Mouse (Mus musculus): Measurements from ENCODE around the gene Klk1b5.
"Not testable (repeated sequence)": the region's sequence is repeated elsewhere in the genome, so short reads cannot be mapped to it uniquely, and the experiment has no call there.

The Klk1b5 gene

DNA sequence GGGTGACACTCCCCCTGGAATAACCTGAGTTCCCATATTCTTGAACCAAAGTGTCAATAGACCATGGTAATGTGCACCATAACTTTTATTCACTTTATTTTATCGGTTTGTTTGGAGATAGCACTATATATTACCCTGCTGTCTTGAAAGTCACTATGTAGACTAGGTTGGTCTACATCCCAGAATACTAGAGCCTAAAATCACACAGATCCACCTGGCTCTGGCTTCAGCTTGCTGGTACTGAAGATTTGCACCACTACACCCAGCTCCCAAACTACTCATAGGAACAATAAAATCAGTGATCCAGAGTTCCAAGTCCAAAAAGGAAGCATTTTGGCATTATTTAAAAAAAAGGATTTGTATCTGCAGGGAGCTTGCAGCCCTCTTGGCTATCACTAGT is at the start of gene Klk1b5:
TSS of gene Klk1b5 (plus strand) at position 301 of the 400 bp plus-strand sequence.
- DNase-seq = no peak

DNA sequence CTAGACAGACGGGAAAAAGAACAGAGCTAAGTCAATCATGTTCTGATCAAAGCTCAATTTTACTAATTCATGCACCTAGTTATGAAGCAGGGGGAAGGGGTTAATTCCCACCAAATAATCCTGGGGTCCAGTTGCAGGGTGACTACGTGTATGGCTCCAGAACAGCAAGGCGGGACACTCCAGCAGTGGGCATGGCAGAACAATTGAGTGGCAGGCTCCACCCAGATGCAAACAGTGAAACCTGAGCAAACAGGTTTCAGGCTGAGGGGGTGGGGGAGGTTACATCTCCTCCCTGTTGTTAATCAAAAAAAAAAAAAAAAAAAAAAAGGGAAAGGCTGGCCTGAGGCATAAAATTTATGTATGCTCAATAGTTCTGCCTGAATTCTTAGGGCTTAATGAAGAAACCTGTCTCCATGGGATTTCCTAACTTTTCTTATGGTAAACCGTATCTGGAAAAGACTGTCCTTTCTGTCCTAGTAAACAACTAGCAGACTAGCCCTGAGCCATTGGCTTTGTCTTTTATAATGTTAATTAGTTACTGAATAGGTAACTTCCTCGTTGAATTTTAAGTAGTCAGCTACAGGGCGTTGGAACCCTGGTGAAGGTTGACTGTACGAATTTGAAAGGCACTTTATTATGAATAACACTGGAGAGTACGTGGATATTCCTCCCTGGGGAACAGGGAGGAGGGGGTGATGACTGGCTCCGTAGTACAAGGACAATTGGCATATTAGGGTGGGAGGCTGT is 36.3 kb upstream of the Klk1b5 start:
- peak; percentile 38 for DNase-seq

GRCm38 (mm10) chr7:44186516-44186915 is 29.2 kb upstream of the Klk1b5 start:
- peak; percentile 14 for DNase-seq

- DNase-seq = not testable (repeated sequence)
Measured at GRCm38 (mm10) chr7:44187936-44188335, 27.8 kb upstream of the Klk1b5 start, which contains the start of gene Klk1b24. Klk1b24 (plus strand) TSS chr7:44188236.

DNA sequence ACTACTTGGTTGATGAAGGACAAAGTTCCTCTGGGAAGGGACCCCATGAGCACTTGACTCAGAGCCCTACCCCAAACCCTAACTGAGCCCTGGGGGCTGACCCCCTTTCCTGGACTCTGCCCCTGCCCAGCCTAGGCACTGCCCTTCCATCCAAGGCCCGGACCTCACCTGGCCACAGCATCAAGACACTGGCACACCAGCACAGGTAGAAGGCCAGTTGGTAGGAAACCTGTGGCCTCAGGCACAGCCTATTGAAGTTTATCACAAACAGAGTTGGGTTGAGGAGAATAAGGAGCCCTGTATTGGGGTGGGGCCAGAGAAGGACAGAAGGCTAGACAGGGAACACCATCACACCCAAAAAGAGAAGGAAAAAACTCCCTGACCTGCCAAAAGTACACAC is 22.3 kb upstream of the Klk1b5 start:
- not testable (repeated sequence) for DNase-seq

GRCm38 (mm10) chr7:44197891-44198290 is 17.9 kb upstream of the Klk1b5 start, which contains the start of gene Klk1b3:
Klk1b3 (plus strand) TSS chr7:44198191.
- no peak for DNase-seq

- DNase-seq = not testable (repeated sequence)
Measured at GRCm38 (mm10) chr7:44207135-44207534, 8.6 kb upstream of the Klk1b5 start, which contains the start of gene Klk1b4. Klk1b4 (plus strand) TSS chr7:44207435.

- DNase-seq = no peak
Measured at GRCm38 (mm10) chr7:44208307-44208706, 7.4 kb upstream of the Klk1b5 start.

DNA sequence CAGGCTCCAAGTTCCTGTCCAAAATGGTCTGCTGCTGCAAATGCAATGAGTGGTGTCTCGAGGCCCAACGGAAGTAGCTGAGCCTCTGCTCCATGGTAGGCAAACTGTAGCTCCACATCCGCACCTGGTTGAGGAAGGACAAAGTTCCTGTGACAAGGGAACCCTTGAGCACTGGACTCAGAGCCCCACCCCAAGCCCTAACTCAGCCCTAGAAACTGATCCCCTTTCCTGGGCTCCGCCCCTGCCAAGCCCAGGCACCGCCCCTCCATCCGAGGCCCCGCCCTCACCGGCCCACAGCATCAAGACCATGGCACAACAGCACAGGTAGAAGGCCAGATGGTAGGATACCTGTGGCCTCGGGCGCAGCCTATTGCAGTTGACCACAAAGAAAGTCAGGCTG is 5.9 kb downstream of the Klk1b5 start:
- DNase-seq = not testable (repeated sequence)

GRCm38 (mm10) chr7:44222335-44222734 is 6.6 kb downstream of the Klk1b5 start:
- DNase-seq = not testable (repeated sequence)

GRCm38 (mm10) chr7:44225076-44225475 is 9.3 kb downstream of the Klk1b5 start, which contains the start of gene Klk1:
Klk1 (plus strand) TSS chr7:44225360.
- DNase-seq = peak; percentile 46

DNA sequence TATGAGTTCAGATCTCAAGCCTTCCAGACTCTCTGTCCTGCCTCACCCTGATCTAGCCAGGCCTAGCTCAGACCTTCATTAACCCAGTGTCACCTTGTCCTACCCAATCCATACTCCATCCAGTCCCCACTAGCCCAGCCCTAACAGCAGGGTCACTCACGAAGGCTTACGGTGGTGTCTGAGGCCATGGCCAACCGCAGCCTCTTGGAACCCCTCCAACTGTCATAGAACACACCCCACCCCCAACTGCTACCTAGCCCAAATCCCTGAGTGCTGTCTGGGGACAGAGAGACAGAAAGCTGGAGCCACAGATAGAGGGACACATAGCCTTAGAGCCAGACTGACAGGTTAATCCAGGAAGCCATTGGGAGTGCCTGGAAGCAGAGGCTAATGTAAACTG is 20.2 kb downstream of the Klk1b5 start, which contains the start of gene Gm36864:
TSS of gene Gm36864 (plus strand) at position 269 of the 400 bp plus-strand sequence.
- no peak for DNase-seq

DNA sequence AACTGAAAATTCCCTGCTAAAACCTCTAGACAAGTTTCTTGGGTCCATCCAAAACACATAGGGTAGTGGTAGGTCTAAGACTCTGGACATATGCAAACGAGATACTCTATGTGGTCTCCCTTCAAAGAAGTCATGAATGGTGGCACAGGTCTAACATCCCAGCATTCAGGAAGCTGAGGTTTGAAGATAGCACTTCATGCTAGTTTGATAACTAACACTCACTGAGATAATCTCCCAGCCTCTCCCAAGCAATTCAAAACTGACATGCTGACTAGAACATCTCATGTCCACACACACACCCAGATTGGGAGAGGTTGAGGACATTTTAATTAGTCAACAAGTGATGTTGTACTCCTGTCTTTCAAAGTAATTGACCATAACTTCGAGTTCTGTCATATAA is 24.2 kb downstream of the Klk1b5 start:
- no peak for DNase-seq

- no peak for DNase-seq
Measured at GRCm38 (mm10) chr7:44240712-44241111, 25.0 kb downstream of the Klk1b5 start.

DNA sequence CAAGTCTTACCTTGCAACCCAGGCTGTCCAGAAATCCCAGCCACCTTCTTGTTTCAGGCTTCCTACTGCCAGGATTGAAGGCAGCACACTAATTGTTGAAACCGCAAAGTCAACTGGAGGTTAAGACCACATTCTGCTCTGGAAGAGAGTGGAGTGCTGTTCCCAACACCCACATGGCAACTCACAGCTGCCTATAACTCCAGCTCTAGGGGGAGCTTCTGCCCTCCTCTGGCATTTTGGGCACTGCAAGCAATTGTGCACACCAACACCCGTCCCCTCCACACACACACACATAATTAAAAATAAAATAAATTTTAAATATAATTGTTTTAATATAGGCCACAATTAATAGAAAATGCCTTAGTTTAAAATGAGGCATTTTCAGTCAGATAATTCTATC is 25.4 kb downstream of the Klk1b5 start:
- no peak for DNase-seq

DNA sequence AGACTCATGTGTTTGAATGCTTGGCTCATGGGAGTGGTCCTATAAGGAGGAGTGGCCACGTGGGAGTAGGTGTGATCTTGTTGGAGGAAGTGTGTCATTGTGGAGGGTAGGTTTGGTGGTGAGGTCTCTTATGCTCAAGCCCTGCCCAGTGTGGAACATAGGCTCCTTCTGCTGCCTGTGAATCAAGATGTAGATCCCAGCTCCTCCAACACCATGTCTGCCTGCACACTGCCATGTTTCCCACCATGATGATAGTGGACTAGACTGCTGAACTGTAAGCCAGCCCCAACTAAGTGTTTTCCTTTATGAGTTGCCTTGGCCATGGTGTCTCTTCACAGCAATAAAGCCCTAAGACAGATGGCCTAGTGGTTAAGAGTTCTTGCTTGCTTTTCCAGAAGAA is 28.3 kb downstream of the Klk1b5 start:
- DNase-seq = no peak

DNA sequence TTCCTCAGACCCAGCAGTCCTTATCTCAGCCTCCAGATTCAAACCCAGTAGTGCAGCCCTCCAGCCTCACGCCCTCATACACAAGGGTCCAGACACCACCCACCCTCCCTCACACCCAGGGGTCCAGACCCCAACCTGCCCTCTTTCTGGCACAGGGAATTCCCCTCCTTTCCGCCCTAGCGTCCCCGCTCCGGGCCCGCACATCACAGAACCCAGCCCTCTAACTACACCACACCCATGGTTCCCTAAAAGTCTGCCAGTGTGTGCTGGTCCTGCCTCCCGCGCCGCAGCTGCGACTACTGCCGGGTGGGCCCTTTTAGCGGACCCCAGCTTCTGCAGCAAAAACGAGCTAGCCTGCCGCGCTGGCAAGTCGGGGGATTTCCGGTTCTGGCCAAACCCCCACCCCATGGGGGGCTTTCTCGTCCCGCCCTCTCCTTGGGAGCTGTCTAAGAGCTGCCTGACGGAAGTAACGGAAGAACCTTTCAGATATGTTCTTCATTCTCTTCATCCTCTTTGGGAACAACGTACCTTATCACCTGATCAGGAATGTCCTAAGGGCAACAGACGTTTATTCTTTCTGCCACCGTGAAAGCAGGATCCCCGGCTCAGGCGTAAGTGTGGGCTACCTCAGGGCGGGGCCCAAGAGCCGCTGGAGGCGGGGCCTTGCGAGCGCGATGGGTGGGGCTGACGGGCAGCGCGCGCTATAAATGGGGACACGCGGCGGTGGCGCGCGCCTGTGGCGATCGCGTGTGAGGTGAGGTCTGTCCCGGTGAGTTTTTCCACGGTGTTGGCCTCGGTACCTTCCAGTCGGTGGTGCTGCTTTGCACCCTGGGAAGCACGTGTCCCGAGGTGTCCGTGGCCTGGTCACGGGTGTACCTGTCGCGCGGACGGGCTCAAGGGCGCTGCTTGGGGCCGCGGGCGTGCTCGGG is 30.6 kb downstream of the Klk1b5 start, which contains the start of the genes 1700028J19Rik and 2410002F23Rik:
TSS of gene 1700028J19Rik (minus strand) at position 641 of the 929 bp plus-strand sequence.
TSS of gene 2410002F23Rik (plus strand) at position 668 of the 929 bp plus-strand sequence.
- DNase-seq = peak; percentile 93

DNA sequence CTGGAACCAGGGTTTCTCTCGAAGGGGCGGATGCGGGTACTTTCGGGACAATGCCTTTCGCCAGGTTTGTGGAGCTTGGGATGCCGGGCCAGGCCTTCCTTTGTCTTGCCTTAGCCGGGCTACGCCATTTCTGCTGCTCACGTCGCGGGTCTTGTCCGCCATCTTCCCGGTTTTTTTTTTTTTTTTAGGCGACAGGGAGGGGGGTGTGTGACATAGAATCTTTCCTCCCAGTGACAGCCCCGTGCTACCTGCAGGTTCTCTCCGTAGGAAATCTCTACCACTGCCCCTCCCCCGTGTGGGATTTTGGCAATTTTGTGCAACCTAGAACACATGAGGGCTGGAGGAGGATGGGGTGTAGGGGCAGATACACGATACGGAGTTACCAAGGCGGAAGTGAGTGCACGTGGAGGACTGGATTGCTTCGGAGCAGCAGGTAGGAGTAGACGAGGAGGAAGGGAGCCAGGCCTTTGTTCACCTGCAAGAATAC is 31.3 kb downstream of the Klk1b5 start:
- no peak for DNase-seq

GRCm38 (mm10) chr7:44247971-44248370 is 32.2 kb downstream of the Klk1b5 start:
- no peak for DNase-seq

GRCm38 (mm10) chr7:44249248-44249647 is 33.5 kb downstream of the Klk1b5 start:
- no peak for DNase-seq

GRCm38 (mm10) chr7:44250732-44251275 is 35.1 kb downstream of the Klk1b5 start:
- not testable (repeated sequence) for DNase-seq

- no peak for DNase-seq
Measured at GRCm38 (mm10) chr7:44253023-44253616, 37.4 kb downstream of the Klk1b5 start.
